Mouse (Mus musculus): ENCODE measurements at regions not wholly inside any gene's neighbourhood (a gene's known extent, or its start where the extent isn't known, plus 50 kb on each side); places are given as distances from the start of the nearest gene placed in this dataset.

GRCm38 (mm10) chr13:4790414-4790813, 181.4 kb upstream of the Akr1e1 start:
- no peak for TF ChIP-seq IRF4 (IDR thresholded peaks at IDR 0.05; ENCODE audit: low read depth, low read length)
- no peak for TF ChIP-seq CTCF (conservative IDR thresholded peaks at IDR 0.05 in 1 of 2, IDR thresholded peaks at IDR 0.05 in 1 of 2; ENCODE audit: low read depth in 2 of 2, low read length in 2 of 2)
